Mouse (Mus musculus) liver, embryonic 14.5 days (tissue): ENCODE measurements at regions not wholly inside any gene's neighbourhood (a gene's known extent, or its start where the extent isn't known, plus 50 kb on each side); places are given as distances from the start of the nearest gene placed in this dataset.

Experiments
- ATAC-seq: fragments of 200-750 bp; cut with Nextera tagmentation; 2 replicates; pipeline ENCODE4 v1.8.0; 2017; ENCODE audit warnings: moderate number of reproducible peaks, mild to moderate bottlenecking, moderate library complexity; ENCODE audit not compliant: insufficient read depth
- DNase-seq, 3 experiments: peaks; one replicate each; pipeline ENCODE4 v3.0.0-alpha.2; 2012 to 2013; ENCODE audit warnings: low read depth in 3 of 3, low spot score in 3 of 3
- H3K27ac ChIP-seq: fragments of 300-500 bp; sonication (generic); 2 replicates; pipeline ENCODE4 v1.5.1; 2014; ENCODE audit warnings: moderate library complexity, mild to moderate bottlenecking, control low read depth, inconsistent platforms
- H3K27me3 ChIP-seq: fragments of 300-500 bp; sonication (generic); 2 replicates; pipeline ENCODE4 v1.6.1; 2014; ENCODE audit warnings: mild to moderate bottlenecking, low read length, moderate library complexity; ENCODE audit not compliant: control insufficient read depth, insufficient read depth
- H3K36me3 ChIP-seq: fragments of 300-500 bp; sonication (generic); replicated peaks from 2 replicates; pipeline ENCODE4 v1.6.1; 2014; ENCODE audit warnings: low read depth; ENCODE audit not compliant: control insufficient read depth, insufficient read depth
- H3K4me1 ChIP-seq, 2 experiments: fragments of 200-500 bp in 1 of 2; fragments of 300-500 bp in 1 of 2; sonication (generic) in 1 of 2; replicated peaks; 2 replicates each; pipeline ENCODE4 v1.6.1; 2012 to 2014; ENCODE audit warnings: antibody characterized with exemption in 1 of 2, inconsistent platforms in 1 of 2, low read length in 1 of 2; ENCODE audit not compliant: control insufficient read depth in 2 of 2, insufficient read depth in 2 of 2
- H3K4me2 ChIP-seq: fragments of 300-500 bp; sonication (generic); 2 replicates; pipeline ENCODE4 v1.6.1; 2014; ENCODE audit warnings: low read depth, mild to moderate bottlenecking, control low read depth, moderate library complexity
- H3K4me3 ChIP-seq, 2 experiments: fragments of 200-500 bp in 1 of 2; fragments of 300-500 bp in 1 of 2; sonication (generic) in 1 of 2; 2 replicates each; pipeline ENCODE4 v1.5.1; 2012 to 2014; ENCODE audit warnings: low read depth in 2 of 2, low read length in 2 of 2, mild to moderate bottlenecking in 2 of 2, control low read depth in 1 of 2, inconsistent platforms in 1 of 2, moderate library complexity in 1 of 2; ENCODE audit not compliant: insufficient read depth in 1 of 2
- H3K9ac ChIP-seq: fragments of 300-500 bp; sonication (generic); replicated peaks from 2 replicates; pipeline ENCODE4 v1.6.1; 2014; ENCODE audit warnings: mild to moderate bottlenecking, control low read depth, moderate library complexity
- H3K9me3 ChIP-seq: fragments of 300-500 bp; sonication (generic); 2 replicates; pipeline ENCODE4 v1.6.1; 2016; ENCODE audit warnings: low read length, mixed read lengths; ENCODE audit not compliant: control insufficient read depth
- CTCF ChIP-seq: IDR thresholded peaks from 2 replicates; pipeline ENCODE4 v1.5.1; 2016; ENCODE audit warnings: antibody characterized with exemption, low read depth, control low read depth
- EP300 ChIP-seq: IDR thresholded peaks from 2 replicates; pipeline ENCODE4 v1.6.1; 2016; ENCODE audit warnings: antibody characterized with exemption, low read depth
- WGBS: fragments of 180-500 bp; shearing (Covaris S2); extraction: QIAGEN DNeasy Blood & Tissue Kit; methylation state at CpG from one replicate; pipeline ENCODE4 v1.1.7; 2014; ENCODE audit not compliant: insufficient replicate concordance; 5-methylcytosine and 5-hydroxymethylcytosine counted together

DNA sequence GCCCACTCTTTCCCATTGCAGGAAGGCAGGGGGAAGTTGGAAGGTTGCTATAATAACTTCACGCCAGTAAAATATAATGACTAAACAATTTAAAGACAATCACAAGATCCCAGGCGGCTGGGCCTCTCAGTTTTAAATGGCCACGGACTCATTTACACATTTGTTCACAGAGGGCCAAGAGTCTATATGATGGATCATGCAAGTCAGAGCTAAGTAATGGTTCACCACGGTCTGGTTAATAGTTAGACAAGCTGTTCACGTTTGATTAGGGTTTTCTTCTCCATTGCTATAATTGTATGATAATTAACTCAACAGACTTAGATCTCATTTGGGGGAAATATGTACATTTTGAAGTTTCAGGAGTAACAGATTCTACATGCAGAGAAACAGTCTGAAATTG, 170.0 kb downstream of the Ppargc1a start:
- no peak overlapping the region for H3K27ac ChIP-seq
- 66% methylated on average over 5 of the region's 5 CpGs for WGBS
- no peak for ATAC-seq

DNA sequence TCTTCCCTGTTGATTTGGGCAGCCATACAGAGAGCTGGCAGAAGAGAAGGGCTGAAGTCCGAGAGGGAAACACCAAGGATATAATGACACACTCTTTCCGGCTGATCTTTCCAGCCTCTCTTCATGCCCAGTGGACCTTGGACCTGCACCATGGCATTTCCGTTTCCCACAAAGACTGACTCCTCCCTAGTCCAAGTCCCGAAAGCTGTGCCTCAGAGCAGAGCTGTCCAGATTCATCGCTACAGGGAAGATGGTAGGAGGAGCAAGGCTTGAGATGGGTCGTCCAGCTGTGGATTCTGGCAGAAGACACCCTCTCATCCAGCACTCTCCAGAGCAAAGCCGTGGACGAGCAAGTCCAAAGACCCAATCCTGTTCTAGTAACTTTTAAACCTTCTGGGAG, 176.2 kb downstream of the Ppargc1a start:
- Histone ChIP-seq H3K9me3 (no peaks in the 10 kb centered on the region), H3K27ac (no peak overlapping the region), H3K9ac (no peak overlapping the region), H3K36me3 (no peaks in the 10 kb centered on the region), H3K4me2 (no peak overlapping the region), H3K4me3 (no peak overlapping the region), H3K27me3 (no peaks in the 10 kb centered on the region), H3K4me1 (no peaks in the 10 kb centered on the region)
- ATAC-seq (no peak), DNase-seq (no peak)
- no peak for TF ChIP-seq CTCF
- TF ChIP-seq EP300 = no peak
- 61% methylated on average over 8 of the region's 8 CpGs for WGBS

More for the DNA sequence above, 170.0 kb downstream of the Ppargc1a start:
- TF ChIP-seq EP300 (no peak), CTCF (no peak)
- no peaks in the 10 kb centered on the region for H3K4me1 ChIP-seq
- no peak overlapping the region for H3K4me2 ChIP-seq
- no peaks in the 10 kb centered on the region for H3K27me3 ChIP-seq
- H3K4me3 ChIP-seq = no peak overlapping the region
- H3K36me3 ChIP-seq = no peaks in the 10 kb centered on the region
- no peak for DNase-seq
- no peak overlapping the region for H3K9ac ChIP-seq
- no peaks in the 10 kb centered on the region for H3K9me3 ChIP-seq

GRCm38 (mm10) chr5:51387751-51388150, 179.8 kb downstream of the Ppargc1a start:
- TF ChIP-seq EP300 = no peak
- TF ChIP-seq CTCF = no peak
- Histone ChIP-seq H3K27ac (no peak overlapping the region), H3K36me3 (no peaks in the 10 kb centered on the region), H3K27me3 (no peaks in the 10 kb centered on the region), H3K9me3 (no peaks in the 10 kb centered on the region), H3K4me2 (no peak overlapping the region), H3K4me3 (no peak overlapping the region), H3K9ac (no peak overlapping the region), H3K4me1 (no peaks in the 10 kb centered on the region)
- WGBS = 44% methylated on average over 2 of the region's 2 CpGs
- ATAC-seq (no peak), DNase-seq (no peak)

GRCm38 (mm10) chr5:51386409-51386808, 181.1 kb downstream of the Ppargc1a start:
- ATAC-seq (no peak), DNase-seq (no peak)

GRCm38 (mm10) chr5:51384278-51384677, 183.2 kb downstream of the Ppargc1a start:
- no peak for TF ChIP-seq EP300
- no peak for TF ChIP-seq CTCF
- Histone ChIP-seq H3K9ac (no peak overlapping the region), H3K9me3 (no peaks in the 10 kb centered on the region), H3K4me1 (no peaks in the 10 kb centered on the region), H3K4me2 (no peak overlapping the region), H3K27me3 (no peaks in the 10 kb centered on the region), H3K27ac (no peak overlapping the region), H3K4me3 (no peak overlapping the region), H3K36me3 (no peaks in the 10 kb centered on the region)
- DNase-seq = no peak
- no peak for ATAC-seq
- 57% methylated on average over 6 of the region's 6 CpGs for WGBS

More at GRCm38 (mm10) chr5:51386409-51386808, 181.1 kb downstream of the Ppargc1a start:
- no peaks in the 10 kb centered on the region for H3K4me1 ChIP-seq
- 46% methylated on average over 3 of the region's 3 CpGs for WGBS
- no peak overlapping the region for H3K9ac ChIP-seq
- no peak overlapping the region for H3K4me2 ChIP-seq
- H3K27ac ChIP-seq = no peak overlapping the region
- no peaks in the 10 kb centered on the region for H3K36me3 ChIP-seq
- no peaks in the 10 kb centered on the region for H3K27me3 ChIP-seq
- TF ChIP-seq EP300 (no peak), CTCF (no peak)
- no peak overlapping the region for H3K4me3 ChIP-seq
- no peaks in the 10 kb centered on the region for H3K9me3 ChIP-seq
